18 mouse cellular contexts compared by ENCODE assay signal in the genomic region with DNA sequence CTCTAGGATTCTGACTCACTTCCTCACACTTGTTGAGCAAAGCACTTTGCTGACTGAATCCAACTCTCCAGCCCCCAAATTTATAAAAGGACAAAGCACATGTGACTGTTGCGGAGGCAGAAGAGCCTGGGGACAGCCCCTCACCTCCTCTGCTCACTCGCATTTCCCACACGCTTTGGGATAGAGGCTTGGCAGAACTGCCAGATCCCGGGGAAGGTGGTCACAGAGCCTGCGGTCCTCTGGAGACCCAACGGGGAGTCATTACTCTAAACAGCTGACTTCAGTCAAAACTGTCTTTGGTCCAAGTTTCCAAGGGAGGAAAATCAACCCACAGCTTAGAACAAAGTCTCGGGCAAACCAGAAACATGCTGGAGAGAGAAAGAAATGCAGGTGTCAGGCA.
A peak's percentile ranks its signal among the peaks of the same experiment; 100 is the strongest.
DNase-seq lines count a peak whose midpoint lies in the region; ATAC-seq and TF ChIP-seq lines count a peak whose summit lies in the region.
"Had no signal": no experiment of that assay in that cellular context is flagged by ENCODE, and none has a peak within 500 bp of the region (broad histone marks: within the 10 kb centered on the region; RNA-seq: fewer than 3 reads in every experiment).

No protein-coding gene starts in this region.

- H3K27ac ChIP-seq in kidney, embryonic 16.5 days (ENCODE audit: low read length) = peak overlapping the region; percentile 17; the same call in 1 of the 2 replicates
- no peak overlapping the region for H3K27ac ChIP-seq in kidney, adult 2 months (ENCODE audit: insufficient read depth, low read depth, low read length)
- 0 out of 2 replicates have a peak overlapping the region, but pooled peaks have one; percentile 40 for H3K27ac ChIP-seq in embryonic facial prominence, embryonic 10.5 days (replicated peaks)
- H3K27ac ChIP-seq in intestine, embryonic 15.5 days = peak overlapping the region; percentile 92
- H3K27ac ChIP-seq in stomach, embryonic 15.5 days = peak overlapping the region; percentile 12
- H3K27ac ChIP-seq: embryonic facial prominence, embryonic 12.5 days; heart, embryonic 13.5 days; liver, embryonic 13.5 days; lung, embryonic 15.5 days; midbrain, embryonic 13.5 days had no signal

- H3K9ac ChIP-seq in kidney, embryonic 16.5 days (replicated peaks; ENCODE audit: low read length) = no peak overlapping the region
- no peak overlapping the region for H3K9ac ChIP-seq in intestine, embryonic 15.5 days
- no peak overlapping the region for H3K9ac ChIP-seq in stomach, embryonic 15.5 days
- H3K9ac ChIP-seq: embryonic facial prominence, embryonic 12.5 days; heart, embryonic 13.5 days; liver, embryonic 13.5 days; lung, embryonic 15.5 days; midbrain, embryonic 13.5 days had no signal

- no peak overlapping the region for H3K4me2 ChIP-seq in kidney, embryonic 16.5 days (replicated peaks; ENCODE audit: low read depth, low read length)
- H3K4me2 ChIP-seq in intestine, embryonic 15.5 days (replicated peaks) = peak overlapping the region; percentile 33; the same call in 1 of the 2 replicates
- no peak overlapping the region for H3K4me2 ChIP-seq in stomach, embryonic 15.5 days
- H3K4me2 ChIP-seq: embryonic facial prominence, embryonic 12.5 days; heart, embryonic 13.5 days; liver, embryonic 13.5 days; lung, embryonic 15.5 days; midbrain, embryonic 13.5 days had no signal

- no peak for TF ChIP-seq CTCF in kidney, adult 2 months (conservative IDR thresholded peaks at IDR 0.05; ENCODE audit: insufficient read depth, insufficient read length, low read depth, low read length)

- no peaks in the 10 kb centered on the region for H3K36me3 ChIP-seq in kidney, embryonic 16.5 days (ENCODE audit: insufficient read depth, low read length)
- no peaks in the 10 kb centered on the region for H3K36me3 ChIP-seq in kidney, adult 2 months (ENCODE audit: control insufficient read depth, insufficient read depth, low read length)
- no peaks in the 10 kb centered on the region for H3K36me3 ChIP-seq in embryonic facial prominence, embryonic 10.5 days (replicated peaks)
- H3K36me3 ChIP-seq in intestine, embryonic 15.5 days = no peaks in the 10 kb centered on the region
- H3K36me3 ChIP-seq in stomach, embryonic 15.5 days = no peaks in the 10 kb centered on the region
- H3K36me3 ChIP-seq: embryonic facial prominence, embryonic 12.5 days; heart, embryonic 13.5 days; liver, embryonic 13.5 days; lung, embryonic 15.5 days; midbrain, embryonic 13.5 days had no signal

- H3K4me3 ChIP-seq in kidney, embryonic 16.5 days (ENCODE audit: low read length) = no peak overlapping the region
- H3K4me3 ChIP-seq in kidney, adult 2 months (ENCODE audit: insufficient read depth, low read depth, low read length) = no peak overlapping the region
- no peak overlapping the region for H3K4me3 ChIP-seq in embryonic facial prominence, embryonic 10.5 days
- H3K4me3 ChIP-seq in intestine, embryonic 15.5 days (replicated peaks) = no peak overlapping the region
- H3K4me3 ChIP-seq in stomach, embryonic 15.5 days (replicated peaks) = no peak overlapping the region
- H3K4me3 ChIP-seq: embryonic facial prominence, embryonic 12.5 days; heart, embryonic 13.5 days; liver, embryonic 13.5 days; lung, embryonic 15.5 days; midbrain, embryonic 13.5 days had no signal

- WGBS in kidney, embryonic 16.5 days = 58% methylated on average over 7 of the region's 7 CpGs
- 69% methylated on average over 7 of the region's 7 CpGs for WGBS in kidney, adult 2 months
- WGBS in embryonic facial prominence, embryonic 10.5 days = 81% methylated on average over 7 of the region's 7 CpGs
- 65% methylated on average over 7 of the region's 7 CpGs for WGBS in intestine, embryonic 15.5 days
- WGBS in stomach, embryonic 15.5 days = 41% methylated on average over 7 of the region's 7 CpGs

- 0 out of 2 replicates have a peak, but pooled peaks cover 4% of the 10 kb centered on the region for H3K27me3 ChIP-seq in kidney, embryonic 16.5 days (ENCODE audit: insufficient read depth, low read length)
- no peaks in the 10 kb centered on the region for H3K27me3 ChIP-seq in kidney, adult 2 months (replicated peaks; ENCODE audit: control insufficient read depth, insufficient read depth, low read length)
- H3K27me3 ChIP-seq in embryonic facial prominence, embryonic 10.5 days (replicated peaks; ENCODE audit: low read depth, poor library complexity, severe bottlenecking) = 0 out of 2 replicates have a peak, but pooled peaks cover 14% of the 10 kb centered on the region
- H3K27me3 ChIP-seq in intestine, embryonic 15.5 days (replicated peaks) = no peaks in the 10 kb centered on the region
- no peaks in the 10 kb centered on the region for H3K27me3 ChIP-seq in stomach, embryonic 15.5 days (replicated peaks)
- H3K27me3 ChIP-seq: embryonic facial prominence, embryonic 12.5 days; heart, embryonic 13.5 days; liver, embryonic 13.5 days; lung, embryonic 15.5 days; midbrain, embryonic 13.5 days had no signal

- no peak for DNase-seq in kidney, adult 2 months
- no peak for DNase-seq in embryonic facial prominence, embryonic 10.5 days (ENCODE audit: low spot score)
- DNase-seq in layer of hippocampus, adult 8-10 months (ENCODE audit: low spot score in 2 of 2) = no peak
- DNase-seq in adipocyte (ENCODE audit: low spot score) = no peak
- DNase-seq: adrenal gland, adult 8-10 months; cerebellum, adult 2 months; gastrocnemius, postnatal 14 days; kidney, postnatal 36 days; liver, embryonic 13.5 days; spleen, adult 18-20 months; thymus, postnatal 25 days had no signal

- ATAC-seq in kidney, embryonic 16.5 days (ENCODE audit: low FRiP score, low TSS enrichment) = no peak
- peak; percentile 2; the same call in 1 of the 2 replicates for ATAC-seq in intestine, embryonic 15.5 days
- ATAC-seq in stomach, embryonic 15.5 days (ENCODE audit: insufficient read depth, low FRiP score, low read depth) = no peak
- ATAC-seq: midbrain, embryonic 13.5 days had no signal

- H3K9me3 ChIP-seq in kidney, embryonic 16.5 days (ENCODE audit: low read length) = no peaks in the 10 kb centered on the region
- H3K9me3 ChIP-seq in embryonic facial prominence, embryonic 10.5 days = no peaks in the 10 kb centered on the region
- H3K9me3 ChIP-seq in intestine, embryonic 15.5 days = no peaks in the 10 kb centered on the region
- no peaks in the 10 kb centered on the region for H3K9me3 ChIP-seq in stomach, embryonic 15.5 days
- H3K9me3 ChIP-seq: embryonic facial prominence, embryonic 12.5 days; heart, embryonic 13.5 days; liver, embryonic 13.5 days; lung, embryonic 15.5 days; midbrain, embryonic 13.5 days had no signal

- peaks cover 12% of the 10 kb centered on the region for H3K4me1 ChIP-seq in kidney, embryonic 16.5 days (ENCODE audit: insufficient read depth, low read length)
- no peaks in the 10 kb centered on the region for H3K4me1 ChIP-seq in kidney, adult 2 months (ENCODE audit: control insufficient read depth, insufficient read depth, low read length)
- peaks cover 22% of the 10 kb centered on the region for H3K4me1 ChIP-seq in embryonic facial prominence, embryonic 10.5 days
- peaks cover 9% of the 10 kb centered on the region for H3K4me1 ChIP-seq in intestine, embryonic 15.5 days (replicated peaks)
- H3K4me1 ChIP-seq in stomach, embryonic 15.5 days = peaks cover 21% of the 10 kb centered on the region

- no peak for TF ChIP-seq POLR2A in kidney, adult 2 months (IDR thresholded peaks at IDR 0.05; ENCODE audit: low read depth, low read length)
